Mouse (Mus musculus) ES-Bruce4 (cell line): ENCODE measurements around the gene Klhl18. TPM values are rescaled to one million over a fixed set of nuclear protein-coding genes. Genes with fewer than 3 reads are reported as not detected.

Experiments used
- H3K27ac ChIP-seq: 2 replicates; pipeline ENCODE4 v1.5.1; 2012; ENCODE audit warnings: low read length, inconsistent platforms; ENCODE audit not compliant: insufficient read depth
- H3K27me3 ChIP-seq: 2 replicates; pipeline ENCODE4 v1.6.1; 2012; ENCODE audit warnings: mild to moderate bottlenecking, low read length, inconsistent platforms; ENCODE audit not compliant: control insufficient read depth, poor library complexity, insufficient read depth, severe bottlenecking
- H3K36me3 ChIP-seq: 2 replicates; pipeline ENCODE4 v1.6.1; 2012; ENCODE audit warnings: inconsistent platforms, mild to moderate bottlenecking, low read length, moderate library complexity; ENCODE audit not compliant: control insufficient read depth, poor library complexity, insufficient read depth, severe bottlenecking
- H3K4me1 ChIP-seq: one replicate; pipeline ENCODE4 v1.8.1; 2011; ENCODE audit warnings: low read length; ENCODE audit not compliant: control insufficient read depth, insufficient read depth
- H3K4me3 ChIP-seq: 2 replicates; pipeline ENCODE4 v1.5.1; 2011; ENCODE audit warnings: low read depth, mild to moderate bottlenecking, low read length
- H3K9ac ChIP-seq: 2 replicates; pipeline ENCODE4 v1.6.1; 2012; ENCODE audit warnings: low read depth, mild to moderate bottlenecking, inconsistent platforms; ENCODE audit not compliant: poor library complexity, severe bottlenecking
- H3K9me3 ChIP-seq: replicated peaks from 2 replicates; pipeline ENCODE4 v1.6.1; 2012; ENCODE audit warnings: mild to moderate bottlenecking, low read length, inconsistent platforms; ENCODE audit not compliant: control insufficient read depth, poor library complexity, insufficient read depth, severe bottlenecking
- CTCF ChIP-seq: IDR thresholded peaks from one replicate; pipeline ENCODE4 v1.8.1; 2011; ENCODE audit warnings: low read depth, low read length
- EP300 ChIP-seq: IDR thresholded peaks from 2 replicates; pipeline ENCODE4 v1.6.1; 2011; ENCODE audit warnings: low read depth, low read length; ENCODE audit not compliant: insufficient read depth
- POLR2A ChIP-seq: IDR thresholded peaks from one replicate; pipeline ENCODE4 v1.8.1; 2011; ENCODE audit warnings: low read length; ENCODE audit not compliant: insufficient read depth
- polyA plus RNA-seq: library from polyadenylated mRNA; stranded (reverse); fragments of >200 nt; gene quantifications from 2 replicates; pipeline ENCODE4 v1.2.4, GENCODE M21; 2011; ENCODE audit warnings: low read depth; ENCODE audit not compliant: missing spikeins, insufficient read depth, insufficient read length

The Klhl18 gene
- polyA plus RNA-seq, 1 experiment: 6.2 TPM

GRCm38 (mm10) chr9:110457926-110458325, 18.6 kb downstream of the Klhl18 start:
- H3K27ac ChIP-seq: no peak overlapping the region
- H3K4me3 ChIP-seq: no peak overlapping the region
- H3K36me3 ChIP-seq: no peaks in the 10 kb centered on the region
- no peaks in the 10 kb centered on the region for H3K9me3 ChIP-seq
- TF ChIP-seq POLR2A: no peak
- no peaks in the 10 kb centered on the region for H3K4me1 ChIP-seq
- H3K9ac ChIP-seq: no peak overlapping the region
- H3K27me3 ChIP-seq: no peaks in the 10 kb centered on the region

- Histone ChIP-seq H3K27me3 (no peaks in the 10 kb centered on the region), H3K9me3 (no peaks in the 10 kb centered on the region), H3K9ac (no peak overlapping the region), H3K27ac (no peak overlapping the region), H3K4me3 (no peak overlapping the region), H3K36me3 (no peaks in the 10 kb centered on the region), H3K4me1 (no peaks in the 10 kb centered on the region)
- TF ChIP-seq CTCF (no peak), EP300 (no peak), POLR2A (no peak)
Observed at GRCm38 (mm10) chr9:110452523-110452922, 24.0 kb downstream of the Klhl18 start.

GRCm38 (mm10) chr9:110448857-110449617, 27.5 kb downstream of the Klhl18 start:
- Histone ChIP-seq H3K36me3 (no peaks in the 10 kb centered on the region), H3K4me3 (no peak overlapping the region), H3K9ac (no peak overlapping the region), H3K9me3 (no peaks in the 10 kb centered on the region), H3K4me1 (no peaks in the 10 kb centered on the region), H3K27me3 (no peaks in the 10 kb centered on the region), H3K27ac (no peak overlapping the region)
- TF ChIP-seq POLR2A: no peak
- no peak for TF ChIP-seq EP300
- peak; percentile 38 for TF ChIP-seq CTCF

GRCm38 (mm10) chr9:110448356-110448755, 28.1 kb downstream of the Klhl18 start:
- no peak overlapping the region for H3K4me3 ChIP-seq
- no peak for TF ChIP-seq POLR2A
- no peak for TF ChIP-seq CTCF
- no peak for TF ChIP-seq EP300
- H3K9ac ChIP-seq: no peak overlapping the region
- no peaks in the 10 kb centered on the region for H3K36me3 ChIP-seq
- H3K27me3 ChIP-seq: no peaks in the 10 kb centered on the region
- no peak overlapping the region for H3K27ac ChIP-seq
- H3K4me1 ChIP-seq: no peaks in the 10 kb centered on the region
- H3K9me3 ChIP-seq: no peaks in the 10 kb centered on the region

GRCm38 (mm10) chr9:110440559-110440958, 35.9 kb downstream of the Klhl18 start:
- no peak overlapping the region for H3K27ac ChIP-seq

GRCm38 (mm10) chr9:110440049-110440448, 36.4 kb downstream of the Klhl18 start:
- Histone ChIP-seq H3K36me3 (no peaks in the 10 kb centered on the region), H3K4me1 (no peaks in the 10 kb centered on the region), H3K27ac (no peak overlapping the region), H3K4me3 (no peak overlapping the region), H3K27me3 (no peaks in the 10 kb centered on the region), H3K9me3 (no peaks in the 10 kb centered on the region), H3K9ac (no peak overlapping the region)
- TF ChIP-seq CTCF (no peak), POLR2A (no peak), EP300 (no peak)

More at GRCm38 (mm10) chr9:110440559-110440958, 35.9 kb downstream of the Klhl18 start:
- H3K9me3 ChIP-seq: no peaks in the 10 kb centered on the region
- H3K27me3 ChIP-seq: no peaks in the 10 kb centered on the region
- no peak overlapping the region for H3K4me3 ChIP-seq
- TF ChIP-seq EP300: no peak
- no peak for TF ChIP-seq POLR2A
- TF ChIP-seq CTCF: no peak
- no peaks in the 10 kb centered on the region for H3K36me3 ChIP-seq
- no peaks in the 10 kb centered on the region for H3K4me1 ChIP-seq
- H3K9ac ChIP-seq: no peak overlapping the region
